Mouse (Mus musculus) thymus, postnatal 10 days (tissue): ENCODE results near the gene Klra4.
"Not testable (repeated sequence)": the region's sequence is repeated elsewhere in the genome, so short reads cannot be mapped to it uniquely, and the experiment has no call there.

ENCODE experiments used
- DNase-seq, 2 experiments: peaks; one replicate each; pipeline ENCODE4 v3.0.0; 2021; ENCODE audit warnings: low spot score in 2 of 2

Klra4 gene

GRCm38 (mm10) chr6:130067171-130067570 is at the start of gene Klra4:
Gene Klra4 (minus strand): TSS chr6:130067271.
- not testable (repeated sequence) for DNase-seq

GRCm38 (mm10) chr6:130110485-130110884 is 43.4 kb upstream of the Klra4 start:
- no peak for DNase-seq

- DNase-seq, result not testable (repeated sequence)
Observed at GRCm38 (mm10) chr6:130102743-130103142, 35.7 kb upstream of the Klra4 start.

- DNase-seq, result no peak
Observed at GRCm38 (mm10) chr6:130092336-130092948, 25.4 kb upstream of the Klra4 start.

GRCm38 (mm10) chr6:130065196-130065595 is 1.9 kb downstream of the Klra4 start:
- no peak for DNase-seq

- not testable (repeated sequence) for DNase-seq
Observed at GRCm38 (mm10) chr6:130035146-130035545, 31.9 kb downstream of the Klra4 start.

- DNase-seq, result not testable (repeated sequence)
Observed at GRCm38 (mm10) chr6:130031493-130032089, 35.5 kb downstream of the Klra4 start.

GRCm38 (mm10) chr6:130026854-130027253 is 40.2 kb downstream of the Klra4 start, which contains the start of gene Klra6:
Gene Klra6 (minus strand): TSS chr6:130026954.
- DNase-seq, result no peak
